Mouse (Mus musculus) adrenal gland (tissue): ENCODE measurements around the gene Oas2.

Experiments
- intact Hi-C: fragments of 180-260 bp; cut with DNase I; formaldehyde crosslinking; loops from one replicate; pipeline ENCODE4 v1.15.1; 2025

Gene Oas2

DNA sequence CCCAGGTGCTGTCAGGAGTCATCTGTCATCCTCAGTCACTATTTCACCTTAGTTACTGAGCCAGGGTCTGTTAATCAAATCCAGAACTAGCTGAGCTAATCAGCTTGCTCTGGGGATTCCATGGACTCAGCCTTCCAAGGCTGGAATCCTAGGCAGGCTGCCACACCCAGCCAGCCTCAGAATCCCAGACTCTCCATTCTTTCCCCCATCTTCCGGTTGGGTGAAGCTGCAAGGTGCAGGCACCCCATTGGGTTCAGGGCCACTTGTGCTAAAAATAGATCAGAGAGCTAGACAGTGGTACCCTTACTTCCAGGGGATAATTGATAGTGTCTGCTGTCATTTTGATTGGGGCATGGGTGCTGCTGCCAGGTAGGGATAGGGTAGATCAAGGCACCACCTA lies 16.9 kb downstream of the Oas2 start:
- intact Hi-C loops: no loop called here

DNA sequence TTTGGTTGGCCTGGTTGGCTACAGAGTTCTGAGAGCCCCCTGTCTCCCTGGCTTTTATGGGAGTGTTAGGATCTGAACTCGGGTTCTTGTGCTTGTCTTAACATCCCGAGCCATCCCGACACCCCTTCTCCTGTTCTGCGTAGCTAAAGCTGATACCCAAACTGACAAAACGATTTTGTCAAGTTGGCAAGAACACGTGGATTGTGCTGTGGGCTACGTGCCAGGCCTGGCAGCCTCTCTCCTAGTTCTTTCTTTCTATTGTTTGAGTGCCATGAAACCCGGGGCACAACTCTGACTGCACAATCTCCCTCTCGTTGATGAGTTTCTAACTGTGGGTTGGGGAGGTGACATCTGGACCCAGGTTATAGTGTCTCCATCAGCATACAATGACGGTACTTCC lies 20.3 kb downstream of the Oas2 start:
- intact Hi-C loops: no loop called here

DNA sequence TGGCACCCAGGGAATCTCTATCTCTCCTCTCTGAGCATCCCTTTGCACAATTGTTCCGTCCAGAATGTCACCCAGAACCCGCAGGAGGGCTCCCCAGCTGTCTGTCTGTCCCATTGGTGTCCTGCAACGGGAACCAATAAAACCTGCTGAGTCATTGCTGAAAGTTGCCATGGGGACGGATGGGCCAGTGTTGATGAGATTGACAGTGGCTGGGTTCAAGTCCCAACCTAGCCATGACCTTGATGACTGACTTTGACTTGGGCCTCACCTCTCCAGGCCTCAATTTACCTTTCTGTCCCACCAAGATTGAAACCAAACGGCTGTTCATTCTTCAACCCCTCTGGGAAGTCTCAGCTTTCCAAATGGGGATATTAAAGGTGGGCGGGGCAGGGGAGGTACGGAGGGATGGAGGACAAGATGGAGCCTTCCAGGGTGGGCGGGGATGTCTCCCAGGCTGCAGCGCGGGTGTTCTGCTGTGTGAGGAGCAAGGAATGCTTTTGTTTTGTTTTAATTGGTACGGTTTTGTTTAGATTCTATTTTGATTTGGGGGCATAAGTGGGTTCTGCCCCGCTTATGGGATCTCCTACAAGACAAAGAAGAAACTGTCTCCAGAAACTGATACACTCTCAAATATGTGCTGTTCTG lies 23.7 kb downstream of the Oas2 start:
- intact Hi-C loops: no loop called here

DNA sequence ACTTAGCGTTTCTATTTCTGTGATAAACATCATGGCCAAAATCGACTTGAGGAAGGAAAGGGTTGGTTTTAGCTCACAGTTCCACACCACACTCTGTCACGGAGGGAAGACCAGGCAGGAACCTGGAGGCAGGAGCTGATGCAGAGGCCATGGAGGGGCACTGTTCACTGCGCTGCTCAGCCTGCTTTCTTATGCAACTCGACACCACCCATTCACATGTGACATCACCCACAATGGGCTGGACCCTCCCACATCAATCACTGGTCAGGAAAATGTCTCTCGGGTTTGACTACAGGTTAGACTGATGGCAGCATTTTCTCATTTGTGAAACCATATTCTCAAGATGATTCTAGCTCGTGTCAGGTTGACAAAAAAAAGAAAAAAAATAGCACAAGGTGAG lies 28.6 kb downstream of the Oas2 start:
- intact Hi-C loops: no loop called here

DNA sequence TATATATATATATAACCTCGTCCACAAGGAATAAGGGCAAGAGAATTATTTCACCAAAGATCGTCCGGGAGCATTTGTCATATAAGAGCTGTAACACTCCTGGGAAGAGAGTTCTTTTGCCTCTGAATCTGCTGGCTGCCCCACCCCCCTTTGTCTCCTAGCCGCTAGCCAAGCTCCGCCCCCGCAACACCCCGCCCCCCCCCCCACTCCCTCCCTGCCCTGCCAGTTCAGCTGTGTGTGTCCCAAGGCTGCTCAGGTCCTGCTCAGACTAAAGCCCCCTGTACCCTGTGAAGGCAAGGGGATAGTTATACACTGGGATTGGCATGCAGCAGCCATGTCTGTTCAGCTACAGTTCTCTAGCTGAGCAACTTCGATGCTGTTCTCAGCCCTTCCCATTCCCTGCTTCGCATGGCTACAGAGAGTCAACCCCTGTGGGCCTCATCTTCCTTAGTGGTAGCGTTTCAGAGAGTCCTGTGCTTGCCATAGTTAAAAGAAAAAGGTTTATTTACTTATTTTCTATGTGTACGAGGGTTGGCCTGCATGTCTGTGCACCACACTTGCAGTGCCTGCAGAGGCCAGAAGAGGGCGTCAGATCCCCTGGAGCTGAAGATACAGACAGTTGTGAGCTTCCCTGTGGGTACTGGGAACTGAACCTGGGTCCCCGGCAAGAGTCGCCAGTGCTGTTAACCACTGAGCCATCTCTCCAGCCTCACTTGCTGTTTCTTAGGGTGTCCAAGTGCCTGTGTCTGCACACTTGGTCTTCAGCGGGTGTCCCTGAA lies 30.9 kb downstream of the Oas2 start:
- intact Hi-C loops: no loop called here

DNA sequence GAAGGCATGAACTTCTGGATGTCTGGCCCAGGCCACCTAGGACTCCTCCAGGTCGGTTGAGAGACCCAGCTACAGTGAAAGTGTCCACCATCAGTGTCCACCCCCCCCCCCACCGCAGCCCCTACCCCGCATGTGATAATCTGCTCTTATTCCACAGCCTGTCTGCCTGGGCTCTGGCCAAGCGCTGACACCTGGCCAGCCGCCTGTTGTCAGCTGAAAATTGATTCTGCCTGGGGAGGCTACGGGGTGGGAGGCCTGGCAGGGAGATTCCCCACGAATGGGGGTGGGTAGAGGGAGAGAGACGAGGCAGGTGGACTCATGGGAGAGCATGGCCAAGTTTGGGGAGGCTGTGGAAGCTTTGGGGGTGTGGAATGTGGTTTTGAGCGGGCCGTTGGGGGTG lies 32.5 kb downstream of the Oas2 start:
- intact Hi-C loops: no loop called here

DNA sequence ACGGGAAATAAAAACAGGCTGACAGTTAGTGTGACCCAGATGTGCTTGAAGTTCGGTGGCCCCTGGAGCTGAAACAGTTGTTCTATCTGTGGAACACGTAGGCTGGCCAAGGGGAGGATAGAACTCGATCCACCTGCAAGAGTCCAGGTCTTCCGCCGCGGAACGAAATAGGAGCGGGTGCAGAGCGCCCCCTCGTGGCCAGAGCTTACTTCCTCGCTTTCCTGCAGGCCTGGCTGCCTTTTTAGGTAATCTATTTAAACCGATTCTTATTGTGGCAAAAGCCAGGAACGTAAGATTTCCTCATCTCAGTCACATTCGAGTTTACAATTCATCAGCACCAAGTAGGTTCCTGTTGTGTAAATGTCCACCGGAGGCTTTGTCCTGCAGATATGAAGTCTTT lies 35.3 kb downstream of the Oas2 start:
- intact Hi-C loops: loop anchor here (2.0 kb wide), 2 partner anchors 36 to 94 kb away; no protein-coding TSS in a partner anchor

DNA sequence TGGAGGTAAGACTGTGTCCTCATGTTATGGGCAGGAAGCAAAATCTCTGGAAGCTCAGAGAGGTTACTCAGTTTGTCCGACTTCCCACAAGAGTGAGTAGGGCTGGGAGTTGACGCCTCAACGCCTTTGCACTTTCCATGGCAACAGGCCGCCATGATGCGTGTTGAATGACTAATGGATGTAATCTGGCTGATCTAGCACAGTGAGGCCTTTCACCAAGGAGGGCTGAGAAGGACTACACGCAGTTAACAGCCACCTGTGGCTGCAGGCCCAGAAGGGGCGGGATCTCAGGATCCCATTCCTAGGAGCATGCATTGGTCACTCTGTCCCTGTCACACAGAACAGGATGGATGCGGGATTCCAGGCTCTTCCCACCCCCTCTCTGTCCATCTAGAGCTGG lies 36.9 kb downstream of the Oas2 start:
- intact Hi-C loops: no loop called here

DNA sequence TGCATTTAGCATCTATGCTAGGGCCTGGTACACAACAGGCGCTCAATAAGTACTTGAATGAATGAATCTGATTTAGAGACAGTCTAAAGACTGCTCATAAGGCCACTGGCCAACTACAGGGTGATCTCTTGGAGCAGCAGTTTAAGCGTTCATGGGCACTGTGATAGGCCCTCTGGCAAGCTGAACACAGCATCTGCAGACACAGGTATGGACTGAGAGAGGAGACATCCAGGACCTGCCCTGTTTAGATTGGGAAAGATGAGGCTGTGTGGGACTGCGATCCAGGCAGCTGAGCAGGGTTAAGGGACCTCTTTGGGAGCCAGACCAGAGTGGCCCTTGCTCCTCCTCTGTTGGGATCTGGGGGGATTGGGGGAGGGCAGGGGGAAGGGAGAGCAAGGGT lies 37.8 kb downstream of the Oas2 start, which contains the start of gene Dtx1:
Gene Dtx1, minus strand, starts transcription at position 101 of the 400 bp plus-strand sequence.
- intact Hi-C loops: no loop called here

DNA sequence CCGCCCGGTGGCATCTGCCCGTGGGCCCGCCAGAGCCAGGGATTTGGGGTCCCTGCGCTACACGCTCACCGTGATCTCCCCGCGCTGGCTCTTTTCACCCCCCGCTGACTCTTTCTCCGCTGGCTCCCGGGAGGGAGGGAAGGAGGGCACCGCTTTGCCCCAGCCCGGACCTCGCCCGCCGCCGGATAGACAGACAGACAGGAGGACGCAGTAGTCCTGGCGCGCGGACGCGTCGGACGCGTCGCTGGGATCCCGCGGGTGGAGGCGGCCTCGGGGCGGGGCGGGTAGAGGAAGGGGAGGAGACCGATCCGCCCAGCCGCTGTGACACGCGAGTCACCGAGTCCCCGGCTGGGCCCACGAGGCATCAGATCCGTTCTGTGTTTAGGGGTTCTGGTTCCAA lies 38.2 kb downstream of the Oas2 start:
- intact Hi-C loops: no loop called here

DNA sequence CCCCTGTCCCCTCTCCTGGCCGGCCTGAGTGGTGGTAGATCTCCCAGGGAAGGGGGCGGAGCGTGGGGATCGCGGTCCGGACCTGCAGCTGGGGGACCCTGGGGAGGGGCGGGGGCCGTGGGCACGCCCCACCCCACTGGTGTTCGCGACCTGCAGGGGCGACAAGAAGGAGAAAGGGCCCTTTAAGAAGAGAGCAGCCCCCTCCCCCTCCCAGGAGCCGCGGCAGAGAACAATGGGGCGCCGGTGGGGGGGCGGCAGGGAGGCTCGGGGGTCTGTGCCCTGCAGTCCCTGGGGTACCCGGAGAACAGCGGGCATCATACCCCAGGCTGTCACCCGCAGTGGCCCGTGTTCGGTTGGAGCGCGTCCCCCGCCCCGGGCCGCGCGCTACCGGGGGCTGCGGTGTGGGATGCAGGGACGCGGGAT lies 38.8 kb downstream of the Oas2 start:
- intact Hi-C loops: no loop called here

DNA sequence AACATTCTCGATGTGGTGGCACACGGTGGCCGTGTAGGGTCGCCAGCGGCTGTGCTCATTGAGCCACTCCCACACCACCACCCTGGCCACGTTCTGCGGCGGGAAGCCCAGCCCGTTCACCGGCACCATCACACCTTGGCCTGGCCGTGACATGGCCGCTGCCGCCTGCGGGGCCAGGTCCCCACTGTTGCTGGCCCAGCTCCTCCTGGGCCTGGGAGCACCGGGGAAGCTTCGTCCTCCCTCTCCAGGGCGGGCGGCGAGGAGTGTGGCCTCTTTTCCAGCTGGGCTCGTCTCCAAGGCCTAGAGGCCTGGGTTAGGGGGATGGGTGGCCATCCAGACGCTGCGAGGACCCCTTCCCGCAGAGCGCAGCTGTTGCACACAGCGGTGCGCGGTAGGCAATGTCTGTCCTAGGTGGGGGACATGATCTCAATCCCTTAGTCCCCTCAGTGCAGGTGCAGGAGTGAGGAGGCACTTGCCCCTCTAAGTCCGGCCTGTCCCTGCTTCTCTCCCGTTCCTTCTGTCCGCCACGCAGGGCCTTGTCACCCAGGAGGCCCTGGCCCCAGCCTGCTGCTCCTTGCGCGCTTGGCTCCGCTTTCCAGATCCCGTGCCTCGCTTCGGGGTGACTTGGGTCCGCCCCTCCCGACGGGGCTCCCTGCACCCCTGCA lies 39.4 kb downstream of the Oas2 start:
- intact Hi-C loops: no loop called here

DNA sequence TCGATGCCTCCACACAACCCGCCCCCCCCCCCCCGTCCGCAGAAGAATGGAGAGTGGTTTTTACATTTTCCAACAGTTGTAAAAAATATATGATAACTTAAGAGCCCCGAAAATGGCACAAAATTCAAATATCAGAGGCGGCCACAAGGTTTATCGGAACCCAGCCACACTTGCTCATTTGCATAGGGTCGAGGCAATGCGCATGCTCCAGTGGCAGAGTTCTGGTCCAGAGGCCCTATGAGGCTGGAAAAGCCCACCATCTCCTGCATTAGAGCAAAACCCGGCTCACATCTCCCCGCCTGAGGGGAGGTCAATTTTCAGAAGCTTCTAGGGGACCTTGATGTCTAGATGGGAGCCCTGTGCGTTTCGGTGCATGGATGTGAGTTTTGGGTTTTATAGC lies 42.7 kb downstream of the Oas2 start:
- intact Hi-C loops: no loop called here

DNA sequence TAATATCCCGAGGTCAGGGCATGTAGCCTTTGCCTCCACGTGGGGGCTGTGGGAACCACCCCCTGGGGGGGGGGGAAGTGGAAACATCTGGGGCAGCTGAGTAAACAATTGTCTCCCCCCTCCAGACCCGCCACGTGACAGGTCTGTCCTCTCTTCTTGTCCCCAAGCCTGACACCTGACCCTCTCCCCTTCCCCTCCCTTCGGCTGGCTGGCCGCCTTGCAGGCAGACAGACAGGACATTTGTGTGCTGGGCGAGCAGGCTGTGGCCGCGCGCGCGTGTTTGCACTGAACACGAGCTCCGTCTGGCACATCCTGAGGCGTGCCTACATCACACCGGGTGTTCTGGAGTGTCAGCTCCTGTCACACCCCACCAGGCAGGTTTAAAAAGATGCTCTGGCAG lies 43.1 kb downstream of the Oas2 start:
- intact Hi-C loops: no loop called here

DNA sequence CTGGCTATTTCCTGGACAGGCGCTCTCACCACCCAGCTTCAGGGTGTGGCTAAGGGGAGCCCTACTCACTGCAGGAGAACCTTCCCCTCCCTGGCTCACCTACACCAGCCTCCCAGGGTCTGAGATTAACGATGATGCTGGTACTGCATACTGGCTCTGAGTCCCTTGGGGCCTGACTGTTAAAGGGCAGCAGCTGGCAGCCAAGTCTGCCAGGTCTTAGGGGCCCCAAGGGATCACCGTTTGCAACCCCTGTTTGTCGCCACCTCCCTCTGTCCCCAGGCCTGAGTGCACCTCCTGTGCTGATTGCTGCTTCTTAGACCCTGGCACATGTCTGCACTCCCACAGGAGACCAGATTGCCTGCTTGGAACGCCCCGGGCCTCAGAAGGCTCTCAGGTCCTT lies 45.2 kb downstream of the Oas2 start:
- intact Hi-C loops: no loop called here

DNA sequence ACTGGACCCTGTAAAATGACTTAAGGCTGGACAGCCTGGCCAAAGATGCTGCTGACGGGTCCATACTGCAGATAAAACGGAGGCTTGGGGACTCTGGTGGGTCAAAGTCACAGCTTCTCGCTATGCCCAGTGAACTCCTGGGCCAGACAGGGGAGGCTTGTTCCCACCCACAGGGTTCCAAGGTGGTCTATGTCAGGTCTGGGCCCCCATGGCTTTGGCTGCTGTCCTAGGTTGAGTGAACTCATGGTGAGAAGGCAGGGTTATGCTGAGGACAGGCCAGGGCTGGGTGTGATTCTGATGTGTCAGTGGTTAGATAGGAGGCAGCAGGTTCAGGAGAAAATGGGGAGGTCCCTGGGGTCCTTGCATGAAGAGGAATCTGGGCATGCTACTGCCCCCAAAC lies 46.0 kb downstream of the Oas2 start:
- intact Hi-C loops: no loop called here

DNA sequence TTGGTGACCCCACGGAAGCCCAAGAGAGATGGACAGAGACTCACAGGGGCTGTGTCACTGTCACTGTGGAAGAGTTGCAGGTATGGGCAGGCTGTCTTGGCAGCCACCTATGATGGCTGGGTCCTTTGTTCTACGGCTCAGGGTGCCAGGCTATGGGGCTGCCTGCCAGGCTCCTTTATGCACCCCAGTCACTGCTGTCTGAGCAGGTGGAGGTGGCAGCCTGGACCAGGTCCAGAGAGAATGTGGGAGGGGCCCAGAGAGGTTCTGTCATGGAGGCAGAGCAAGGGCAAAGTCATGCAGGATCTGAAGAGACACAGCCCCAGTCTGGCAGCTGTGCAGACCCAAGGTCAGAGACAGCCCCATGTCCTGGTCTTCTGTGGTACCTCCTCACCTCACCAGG lies 46.7 kb downstream of the Oas2 start:
- intact Hi-C loops: no loop called here

DNA sequence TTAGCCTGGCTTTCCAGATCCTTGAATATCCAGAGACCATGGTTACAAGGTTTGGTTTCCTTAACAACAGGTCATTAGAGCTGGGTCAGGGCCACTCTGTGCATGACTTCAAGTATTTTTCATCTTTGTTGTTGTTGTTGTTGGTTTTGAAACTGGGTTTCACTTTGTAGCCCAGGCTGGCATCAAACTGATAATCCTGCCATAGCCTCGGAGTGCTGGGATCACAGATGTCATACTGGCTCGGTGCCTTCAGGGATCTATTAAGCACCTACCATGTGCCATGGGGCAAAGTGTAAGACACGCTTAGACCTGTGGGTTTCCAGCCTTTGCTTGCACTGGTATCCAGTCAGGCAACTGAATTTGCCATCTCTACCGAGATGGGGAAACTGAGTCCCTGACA lies 47.2 kb downstream of the Oas2 start:
- intact Hi-C loops: no loop called here

DNA sequence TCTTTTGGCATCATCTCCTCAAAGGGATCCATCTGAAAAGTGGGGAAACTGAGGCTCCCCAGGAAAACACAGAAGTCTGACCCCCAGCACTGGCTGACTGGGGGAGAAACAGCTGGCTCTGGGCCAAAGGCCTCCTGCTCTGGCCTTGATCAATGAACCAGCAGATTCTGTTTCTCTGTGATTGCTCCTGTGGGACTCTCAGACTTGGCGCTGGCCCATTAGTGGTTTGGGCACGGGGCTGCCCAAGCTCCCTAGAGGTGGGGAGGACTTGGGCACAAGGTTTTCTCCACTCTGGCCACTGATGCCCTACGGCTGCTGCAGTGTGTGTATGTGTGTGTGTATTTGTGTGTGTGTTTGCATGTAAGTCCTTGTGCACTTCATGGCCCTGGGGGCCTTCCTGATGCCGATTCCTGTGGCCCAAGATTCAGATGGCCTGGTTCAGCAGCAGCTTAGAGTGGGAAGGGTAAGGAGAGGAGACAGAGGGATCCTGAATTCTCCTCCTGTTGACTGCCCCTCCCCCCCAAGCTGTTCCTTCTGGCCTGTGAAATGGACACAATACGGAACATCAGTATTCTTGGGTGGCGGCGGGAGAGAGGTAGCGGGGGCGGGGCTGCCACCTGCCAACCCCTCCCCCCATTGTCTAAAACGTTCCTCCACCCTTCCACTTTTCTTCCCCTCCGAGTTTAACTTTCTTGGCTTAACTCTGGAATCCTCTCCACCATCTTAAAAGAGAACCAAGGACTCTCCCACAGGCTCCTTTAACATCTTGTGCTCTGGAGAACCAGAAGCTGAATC lies 48.5 kb downstream of the Oas2 start:
- intact Hi-C loops: no loop called here

DNA sequence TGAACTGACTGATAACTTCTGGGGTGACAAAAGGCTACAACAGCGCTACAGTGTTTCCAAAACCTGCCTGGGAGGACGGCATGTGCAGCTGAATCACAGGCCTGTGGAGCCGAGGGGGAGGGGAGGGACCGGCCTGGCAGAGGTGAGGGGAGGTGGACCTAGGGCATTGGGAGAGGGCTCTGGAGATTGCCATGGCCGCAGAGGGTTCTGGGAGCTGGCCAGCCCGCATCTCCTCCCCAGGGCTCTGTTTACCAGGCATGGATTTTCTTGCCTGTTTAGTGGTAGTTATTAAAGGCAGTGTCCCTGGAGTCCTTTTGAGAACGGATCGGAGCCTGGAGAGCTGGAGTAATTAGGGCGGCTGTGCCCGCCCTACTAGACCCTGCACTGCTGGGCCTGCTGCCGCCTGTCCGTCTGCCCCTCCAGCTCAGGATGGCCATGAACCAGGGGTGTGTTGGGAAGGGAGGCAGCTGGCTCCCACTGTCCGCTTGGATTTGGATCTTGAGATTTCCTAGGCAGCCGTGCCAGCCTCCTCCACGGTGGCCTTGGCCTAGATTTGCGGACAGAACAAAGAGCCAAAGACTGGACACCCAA lies 50.8 kb downstream of the Oas2 start:
- intact Hi-C loops: no loop called here

DNA sequence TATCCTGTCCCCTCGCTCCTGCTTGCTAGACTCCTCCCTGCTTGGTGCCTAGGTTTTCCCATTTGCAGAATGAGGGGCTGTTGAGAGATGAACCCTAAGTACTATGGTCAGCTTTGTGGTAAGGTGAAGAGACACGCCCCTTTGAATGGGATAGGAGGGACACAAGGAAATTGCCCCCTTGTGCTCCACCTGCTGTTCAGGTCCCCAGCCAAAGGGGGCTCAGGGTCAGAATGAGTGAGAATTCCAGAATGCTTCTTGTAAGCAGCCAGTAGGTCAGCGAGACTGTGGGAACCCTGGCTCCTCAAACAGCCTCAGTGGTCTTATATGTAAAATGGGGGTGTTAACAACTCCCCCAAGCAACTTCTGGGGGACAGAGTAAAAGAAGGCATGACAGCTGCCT lies 51.5 kb downstream of the Oas2 start:
- intact Hi-C loops: no loop called here
